Comparison of ENCODE assay signal across 8 mouse cellular contexts in the genomic region with DNA sequence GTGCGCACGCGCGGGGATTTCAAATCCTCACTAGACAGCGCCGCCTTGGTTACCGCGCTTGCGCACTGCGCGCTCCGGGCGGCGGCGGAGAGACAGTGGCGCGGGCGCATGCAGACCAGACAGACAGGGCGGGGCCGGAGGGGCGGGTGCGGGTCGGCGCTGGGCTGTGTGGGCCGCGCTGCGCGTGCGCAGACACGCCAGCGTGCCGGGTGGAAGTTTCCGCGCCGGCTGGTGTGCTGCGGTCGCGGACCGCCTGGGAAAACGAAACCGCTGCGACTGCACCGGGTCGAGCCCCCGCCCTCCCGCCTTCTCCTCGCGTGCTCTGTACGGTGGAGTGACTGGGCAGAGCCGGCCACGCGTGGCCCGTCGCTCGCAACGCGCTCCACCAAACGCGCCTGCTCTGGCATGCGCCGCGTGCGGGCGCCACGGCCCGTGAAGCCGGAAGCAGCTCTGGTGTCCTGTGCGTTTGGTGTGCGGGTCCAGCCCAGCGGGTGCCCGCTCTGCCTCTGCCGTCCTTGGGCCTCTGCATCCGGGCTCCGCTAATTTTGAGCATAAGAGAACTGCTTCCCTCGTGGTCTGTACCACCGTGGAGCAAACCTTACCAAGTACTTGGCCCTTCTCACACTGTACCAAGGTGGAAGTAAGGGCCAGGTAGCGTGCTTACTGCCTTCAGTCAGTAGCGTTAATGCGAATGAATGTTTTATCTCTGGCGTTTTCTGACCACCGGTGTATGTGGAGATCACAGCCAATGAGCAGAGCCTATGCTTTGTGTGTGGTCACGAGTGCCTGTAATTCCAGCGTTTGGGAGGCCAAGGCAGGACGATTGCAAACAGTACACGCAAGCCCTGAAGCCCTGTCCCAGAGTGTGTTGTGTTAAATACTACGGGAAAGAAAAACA. TPM values are rescaled to one million over a fixed set of nuclear protein-coding genes. Genes with fewer than 3 reads are reported as not detected.
DNase-seq lines count a peak whose midpoint lies in the region; ATAC-seq and TF ChIP-seq lines count a peak whose summit lies in the region.

No protein-coding gene starts in this region.

- H3K9me3 ChIP-seq in ES-E14 (ENCODE audit: control insufficient read depth, insufficient read depth, low read depth, low read length), result no peaks in the 10 kb centered on the region
- no peaks in the 10 kb centered on the region for H3K9me3 ChIP-seq in forebrain, embryonic 15.5 days
- H3K9me3 ChIP-seq in lung, embryonic 14.5 days (ENCODE audit: low read depth, low read length), result no peaks in the 10 kb centered on the region

- intact Hi-C loops in heart, postnatal 36 days (cut with DNase I), result no loop called here

- WGBS in forebrain, embryonic 15.5 days, result under 1% methylated on average over 80 of the region's 86 CpGs
- WGBS in lung, embryonic 14.5 days, result under 1% methylated on average over 77 of the region's 86 CpGs
- under 1% methylated on average over 86 of the region's 86 CpGs for WGBS in olfactory bulb, adult 2 months
- 1% methylated on average over 85 of the region's 86 CpGs for WGBS in thymus, adult 2 months

- peak; percentile 90 for DNase-seq in ES-E14 (ENCODE audit: low read depth, low spot score)
- peak; percentile 99 for DNase-seq in cerebellum, adult 11-12 months
- peak; percentile 96 for DNase-seq in heart, postnatal 36 days
- DNase-seq in layer of hippocampus, adult 2 months (ENCODE audit: low spot score in 2 of 2), result peak; percentile 96 to 97
- peak; percentile 98 for DNase-seq in lung, embryonic 14.5 days
- DNase-seq in thymus, adult 2 months, result peak; percentile 97

- H3K9ac ChIP-seq in ES-E14 (ENCODE audit: insufficient read depth, low read depth, low read length, poor library complexity, severe bottlenecking), result peak overlapping the region; percentile 97
- peak overlapping the region; percentile 96 for H3K9ac ChIP-seq in forebrain, embryonic 15.5 days (replicated peaks)
- peak overlapping the region; percentile 87 for H3K9ac ChIP-seq in lung, embryonic 14.5 days

- TF ChIP-seq POLR2A in olfactory bulb, adult 2 months (IDR thresholded peaks at IDR 0.05; ENCODE audit: insufficient read depth, low read depth, low read length), result peak; percentile 92
- peak; percentile 82 for TF ChIP-seq POLR2A in thymus, adult 2 months (IDR thresholded peaks at IDR 0.05; ENCODE audit: control insufficient read depth, extremely low read depth, insufficient read depth, low read length, poor library complexity)

- peaks cover 3 to 21% of the 10 kb centered on the region in 2 experiments; a peak in 2 of 4 replicates for H3K4me1 ChIP-seq in ES-E14 (ENCODE audit: control insufficient read depth in 2 of 2, insufficient read depth in 2 of 2, low read length in 2 of 2, poor library complexity in 1 of 2)
- peaks cover 42% of the 10 kb centered on the region for H3K4me1 ChIP-seq in forebrain, embryonic 15.5 days
- H3K4me1 ChIP-seq in lung, embryonic 14.5 days (ENCODE audit: insufficient read depth), result peaks cover 16% of the 10 kb centered on the region
- peaks cover 26% of the 10 kb centered on the region for H3K4me1 ChIP-seq in olfactory bulb, adult 2 months (ENCODE audit: control insufficient read depth, insufficient read depth, low read length)
- peaks cover 29% of the 10 kb centered on the region for H3K4me1 ChIP-seq in thymus, adult 2 months (replicated peaks; ENCODE audit: control insufficient read depth, insufficient read depth, low read length)

- in situ Hi-C loops in ES-E14 (cut with MboI; ENCODE audit: low sequenced_read_pairs in 2 of 2, unreplicated experiment in 2 of 2), result no loop called here

- H3K27ac ChIP-seq in ES-E14 (ENCODE audit: insufficient read depth, low read depth, low read length, poor library complexity, severe bottlenecking), result peak overlapping the region; percentile 91
- peak overlapping the region; percentile 96 for H3K27ac ChIP-seq in forebrain, embryonic 15.5 days (replicated peaks)
- peak overlapping the region; percentile 99 for H3K27ac ChIP-seq in layer of hippocampus, adult 2 months
- peak overlapping the region; percentile 95 for H3K27ac ChIP-seq in lung, embryonic 14.5 days (ENCODE audit: low read depth)
- peak overlapping the region; percentile 72 for H3K27ac ChIP-seq in olfactory bulb, adult 2 months (ENCODE audit: insufficient read depth, low read depth, low read length)
- H3K27ac ChIP-seq in thymus, adult 2 months (ENCODE audit: control insufficient read depth, insufficient read depth, low read length), result peak overlapping the region; percentile 34

- H3K4me2 ChIP-seq in forebrain, embryonic 15.5 days (replicated peaks), result peak overlapping the region; percentile 69
- H3K4me2 ChIP-seq in lung, embryonic 14.5 days, result peak overlapping the region; percentile 96

- H3K36me3 ChIP-seq in ES-E14 (ENCODE audit: control insufficient read depth, insufficient read depth, low read length, poor library complexity, severe bottlenecking), result peaks cover 3% of the 10 kb centered on the region; the same call in 1 of the 2 replicates
- no peaks in the 10 kb centered on the region for H3K36me3 ChIP-seq in forebrain, embryonic 15.5 days
- peaks cover 7% of the 10 kb centered on the region for H3K36me3 ChIP-seq in lung, embryonic 14.5 days (ENCODE audit: insufficient read depth)
- no peaks in the 10 kb centered on the region for H3K36me3 ChIP-seq in thymus, adult 2 months (ENCODE audit: control insufficient read depth, insufficient read depth, low read length)

- no peaks in the 10 kb centered on the region for H3K27me3 ChIP-seq in forebrain, embryonic 15.5 days
- H3K27me3 ChIP-seq in lung, embryonic 14.5 days (ENCODE audit: insufficient read depth, low read length), result no peaks in the 10 kb centered on the region
- no peaks in the 10 kb centered on the region for H3K27me3 ChIP-seq in thymus, adult 2 months (ENCODE audit: control insufficient read depth, insufficient read depth, low read length)

- ATAC-seq in forebrain, embryonic 15.5 days (replicated peaks), result peak; percentile 95
- peak; percentile 93 for ATAC-seq in lung, embryonic 14.5 days (ENCODE audit: insufficient read depth)

- peak overlapping the region; percentile 76 to 90 for H3K4me3 ChIP-seq in ES-E14 (ENCODE audit: insufficient read depth in 1 of 2, low read depth in 1 of 2, low read length in 2 of 2, poor library complexity in 1 of 2, severe bottlenecking in 1 of 2)
- peak overlapping the region; percentile 99 for H3K4me3 ChIP-seq in forebrain, embryonic 15.5 days
- peak overlapping the region; percentile 76 for H3K4me3 ChIP-seq in layer of hippocampus, adult 2 months
- peak overlapping the region; percentile 95 for H3K4me3 ChIP-seq in lung, embryonic 14.5 days (ENCODE audit: low read depth, low read length)
- peak overlapping the region; percentile 62 for H3K4me3 ChIP-seq in olfactory bulb, adult 2 months (ENCODE audit: insufficient read depth, low read depth, low read length)
- H3K4me3 ChIP-seq in thymus, adult 2 months (ENCODE audit: control insufficient read depth, insufficient read depth, low read length), result peak overlapping the region; percentile 71

- peak; percentile 23 for TF ChIP-seq CTCF in layer of hippocampus, adult 2 months (conservative IDR thresholded peaks at IDR 0.05)
- no peak for TF ChIP-seq CTCF in lung, embryonic 14.5 days (IDR thresholded peaks at IDR 0.05; ENCODE audit: low read depth)
- no peak for TF ChIP-seq CTCF in olfactory bulb, adult 2 months (IDR thresholded peaks at IDR 0.05; ENCODE audit: insufficient read depth, low read depth, low read length)
- TF ChIP-seq CTCF in thymus, adult 2 months (IDR thresholded peaks at IDR 0.05; ENCODE audit: borderline replicate concordance, control insufficient read depth, extremely low read depth, insufficient read depth, low read length, poor library complexity), result 0 out of 2 replicates have a peak, but pooled peaks have one; percentile 49

TF ChIP-seq in ES-E14, 5 proteins besides CTCF, POLR2A, EP300 and RAD21:
- 0 out of 2 replicates have a peak, but pooled peaks have one; percentile 41 for TF ChIP-seq HCFC1 (IDR thresholded peaks at IDR 0.05; ENCODE audit: borderline replicate concordance, insufficient read depth, low read length)
- no peak for TF ChIP-seq CHD2 (IDR thresholded peaks at IDR 0.05; ENCODE audit: low read depth, low read length)
- no peak for TF ChIP-seq MAFK (IDR thresholded peaks at IDR 0.05; ENCODE audit: insufficient read depth, low read depth, low read length)
- TF ChIP-seq ZC3H11A (IDR thresholded peaks at IDR 0.05; ENCODE audit: borderline replicate concordance, low read depth, low read length), result no peak

RNA-seq across cellular contexts. Expression of a gene that starts 0.5 kb away (rescaled TPM):
- total RNA-seq in ES-E14 (2012; rRNA removed), result 20.0 and 22.3 TPM in 2 replicates
- polyA plus RNA-seq in forebrain, embryonic 15.5 days (2015; fragmentation: Nextera tagmentation; extraction: Ambion mirVana), result 8.4 and 8.5 TPM in 2 replicates
- total RNA-seq in heart, postnatal 36 days (2021), result 10 to 100 TPM; 12.8 to 14.4 TPM
- 10 to 100 TPM; 44.0 to 46.4 TPM for total RNA-seq in layer of hippocampus, adult 2 months (2021)
- 7.5 and 8.9 TPM in 2 replicates for polyA plus RNA-seq in lung, embryonic 14.5 days (2014; fragmentation: Nextera tagmentation; extraction: Ambion mirVana)
- not detected in 2 replicates for polyA plus RNA-seq in olfactory bulb, adult 2 months (2012; ENCODE audit: insufficient read depth, insufficient read length, low replicate concordance, missing spikeins)
- polyA plus RNA-seq in thymus, adult 2 months (2012; rRNA removed), result 22.2 and 32.2 TPM in 2 replicates

RNA-seq across cellular contexts. Expression of a gene that starts 1.4 kb away (rescaled TPM):
- total RNA-seq in ES-E14 (2012; rRNA removed), result 220 TPM in 2 replicates
- polyA plus RNA-seq in forebrain, embryonic 15.5 days (2015; fragmentation: Nextera tagmentation; extraction: Ambion mirVana), result 84.1 and 87.3 TPM in 2 replicates
- total RNA-seq in heart, postnatal 36 days (2021), result 10 to 100 TPM; 41.4 to 48.9 TPM
- 10 to 100 TPM; 99.2 to 99.8 TPM for total RNA-seq in layer of hippocampus, adult 2 months (2021)
- 130 TPM in 2 replicates for polyA plus RNA-seq in lung, embryonic 14.5 days (2014; fragmentation: Nextera tagmentation; extraction: Ambion mirVana)
- not detected in 2 replicates for polyA plus RNA-seq in olfactory bulb, adult 2 months (2012; ENCODE audit: insufficient read depth, insufficient read length, low replicate concordance, missing spikeins)
- polyA plus RNA-seq in thymus, adult 2 months (2012; rRNA removed), result 74.1 and 86.5 TPM in 2 replicates

Comparison
In these comparisons a context has a peak if more than half of its experiments do, and no peak if none do; other contexts are left out.
1. Peak in every context shown above with its lines: DNase-seq, ATAC-seq, H3K4me3 ChIP-seq and H3K27ac ChIP-seq.
2. H3K27ac ChIP-seq: peak in every context shown above with its lines; median percentile 99 in layer of hippocampus, adult 2 months; 96 in forebrain, embryonic 15.5 days; 95 in lung, embryonic 14.5 days; 91 in ES-E14; 72 in olfactory bulb, adult 2 months; 34 in thymus, adult 2 months.
3. CTCF ChIP-seq: peak in layer of hippocampus, adult 2 months (single experiment) and thymus, adult 2 months (single experiment); none in lung, embryonic 14.5 days (single experiment) and olfactory bulb, adult 2 months (single experiment).